Mouse (Mus musculus) neutrophil, adult 83 days (primary cell): ENCODE results near the gene Txk. TPM values are rescaled to one million over a fixed set of nuclear protein-coding genes. Genes with fewer than 3 reads are reported as not detected.

Source experiments
- total RNA-seq, 2 experiments: library from RNA; stranded (reverse); gene quantifications; one replicate each; pipeline ENCODE4 v1.2.4; 2023

The Txk gene
- total RNA-seq, result 1 to 10 TPM in 1 of 2 experiments, under 1 TPM in 1; 0.75 to 1.1 TPM

GRCm38 (mm10) chr5:72752585-72752984 lies at the start of gene Txk:
Gene Txk (minus strand): TSS chr5:72752777.

DNA sequence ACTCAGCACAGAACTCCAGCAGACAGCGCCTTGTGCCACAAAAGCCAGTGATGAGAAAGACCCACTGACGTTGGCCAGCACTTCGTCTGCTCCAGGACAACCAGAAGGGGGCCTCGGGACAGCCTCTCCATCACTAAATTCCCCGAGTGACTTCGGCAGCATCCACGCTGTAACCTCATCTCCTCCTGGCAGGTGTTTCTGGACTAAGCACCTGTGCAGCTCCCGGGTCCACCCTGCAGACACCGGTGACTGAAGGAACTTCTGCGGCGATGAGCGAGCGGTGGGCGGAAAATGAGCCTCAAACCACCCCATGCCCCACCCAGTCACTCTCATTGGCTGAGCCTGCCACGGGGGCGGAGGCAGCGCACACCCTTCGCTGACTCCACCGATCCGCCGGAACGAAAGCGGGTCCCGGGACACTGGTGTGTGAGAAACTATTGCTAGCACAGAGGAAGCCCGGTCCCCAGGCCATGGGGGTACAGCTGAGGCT lies 105.1 kb downstream of the Txk start, which contains the start of gene Nipal1:
TSS of gene Nipal1 (plus strand) at position 378 of the 490 bp plus-strand sequence.

Other genes with a start within 250 kb of the Txk start
- not detected for gene Corin, start 248.3 kb downstream of the Txk start, total RNA-seq
- 10 to 100 TPM; 10.2 to 15.5 TPM for gene Nfxl1, start 193.1 kb downstream of the Txk start, total RNA-seq
- not detected for gene Zar1, start 171.5 kb downstream of the Txk start, total RNA-seq
- not detected for gene Gm5868, start 165.2 kb downstream of the Txk start, total RNA-seq
- gene Cnga1, start 108.5 kb downstream of the Txk start, total RNA-seq, result under 1 TPM in 1 of 2 experiments, not detected in 1; 0.18 TPM
- not detected for gene Nipal1, start 105.0 kb downstream of the Txk start, total RNA-seq
- gene Tec, start 115.7 kb upstream of the Txk start, total RNA-seq, result 10 to 100 TPM; 23.0 to 29.9 TPM
- 10 to 100 TPM; 67.6 to 75.1 TPM for gene Slain2, start 161.5 kb upstream of the Txk start, total RNA-seq
- gene Gm10135, start 221.9 kb upstream of the Txk start, total RNA-seq, result not detected